Mouse (Mus musculus): Measurements from ENCODE around the gene Krtap19-2. TPM values are rescaled to one million over a fixed set of nuclear protein-coding genes. Genes with fewer than 3 reads are reported as not detected.

Krtap19-2 gene
- not detected in 2 replicates for polyA plus RNA-seq (2015; fragmentation: Nextera tagmentation; extraction: Ambion mirVana)

GRCm38 (mm10) chr16:88874169-88874568 lies at the start of gene Krtap19-2:
TSS of gene Krtap19-2 (minus strand) at chr16:88874269.
- no peaks in the 10 kb centered on the region for H3K27me3 ChIP-seq
- H3K4me2 ChIP-seq, result no peak within 1 kb of the TSS
- no peaks in the 10 kb centered on the region for H3K9me3 ChIP-seq (replicated peaks)
- H3K9ac ChIP-seq, result no peak within 1 kb of the TSS
- no peaks in the 10 kb centered on the region for H3K4me1 ChIP-seq (replicated peaks)
- no peak within 1 kb of the TSS for H3K4me3 ChIP-seq (replicated peaks)
- 89% methylated on average over 3 of the region's 3 CpGs for WGBS (ENCODE audit: insufficient replicate concordance)
- H3K27ac ChIP-seq (replicated peaks), result no peak within 1 kb of the TSS
- no peaks in the 10 kb centered on the region for H3K36me3 ChIP-seq (replicated peaks)
- ATAC-seq (ENCODE audit: insufficient read depth), result no peak

GRCm38 (mm10) chr16:88896357-88896756 lies 22.3 kb upstream of the Krtap19-2 start, which contains the start of gene Krtap19-5:
TSS of gene Krtap19-5 (minus strand) at chr16:88896457.
- no peak within 1 kb of the TSS for H3K27ac ChIP-seq (replicated peaks)
- no peaks in the 10 kb centered on the region for H3K36me3 ChIP-seq (replicated peaks)
- no peak within 1 kb of the TSS for H3K4me3 ChIP-seq (replicated peaks)
- no peaks in the 10 kb centered on the region for H3K27me3 ChIP-seq
- 72% methylated on average over 6 of the region's 6 CpGs for WGBS (ENCODE audit: insufficient replicate concordance)
- H3K4me1 ChIP-seq (replicated peaks), result no peaks in the 10 kb centered on the region
- H3K4me2 ChIP-seq, result no peak within 1 kb of the TSS
- no peak for ATAC-seq (ENCODE audit: insufficient read depth)
- no peaks in the 10 kb centered on the region for H3K9me3 ChIP-seq (replicated peaks)
- no peak within 1 kb of the TSS for H3K9ac ChIP-seq

- H3K27ac ChIP-seq (replicated peaks), result no peak overlapping the region
- no peaks in the 10 kb centered on the region for H3K27me3 ChIP-seq
- no peaks in the 10 kb centered on the region for H3K9me3 ChIP-seq (replicated peaks)
- no peak overlapping the region for H3K4me2 ChIP-seq
- no peak for ATAC-seq (ENCODE audit: insufficient read depth)
- no peak overlapping the region for H3K4me3 ChIP-seq (replicated peaks)
- no peaks in the 10 kb centered on the region for H3K4me1 ChIP-seq (replicated peaks)
- no peak overlapping the region for H3K9ac ChIP-seq
- WGBS (ENCODE audit: insufficient replicate concordance), result 65% methylated on average over 6 of the region's 6 CpGs
- no peaks in the 10 kb centered on the region for H3K36me3 ChIP-seq (replicated peaks)
Measured at GRCm38 (mm10) chr16:88886870-88887269, 12.8 kb upstream of the Krtap19-2 start.

- Histone ChIP-seq H3K4me1 (replicated peaks) (no peaks in the 10 kb centered on the region), H3K9me3 (replicated peaks) (no peaks in the 10 kb centered on the region), H3K27ac (replicated peaks) (no peak within 1 kb of the TSS), H3K4me2 (no peak within 1 kb of the TSS), H3K9ac (no peak within 1 kb of the TSS), H3K36me3 (replicated peaks) (no peaks in the 10 kb centered on the region), H3K4me3 (replicated peaks) (no peak within 1 kb of the TSS), H3K27me3 (no peaks in the 10 kb centered on the region)
- no peak for ATAC-seq (ENCODE audit: insufficient read depth)
- 75% methylated on average over 5 of the region's 5 CpGs for WGBS (ENCODE audit: insufficient replicate concordance)
Measured at GRCm38 (mm10) chr16:88884989-88885388, 10.9 kb upstream of the Krtap19-2 start, which contains the start of gene Krtap19-4. TSS of gene Krtap19-4 (minus strand) at chr16:88885089.

- Histone ChIP-seq H3K9ac (no peak within 1 kb of the TSS), H3K27me3 (no peaks in the 10 kb centered on the region), H3K4me3 (replicated peaks) (no peak within 1 kb of the TSS), H3K36me3 (replicated peaks) (no peaks in the 10 kb centered on the region), H3K27ac (replicated peaks) (no peak within 1 kb of the TSS), H3K9me3 (replicated peaks) (no peaks in the 10 kb centered on the region), H3K4me2 (no peak within 1 kb of the TSS), H3K4me1 (replicated peaks) (no peaks in the 10 kb centered on the region)
- WGBS (ENCODE audit: insufficient replicate concordance), result 62% methylated on average over 2 of the region's 2 CpGs
- ATAC-seq (ENCODE audit: insufficient read depth), result no peak
Measured at GRCm38 (mm10) chr16:88877938-88878337, 3.9 kb upstream of the Krtap19-2 start, which contains the start of gene Krtap19-3. TSS of gene Krtap19-3 (minus strand) at chr16:88878038.

- H3K4me3 ChIP-seq (replicated peaks), result no peak within 1 kb of the TSS
- H3K4me2 ChIP-seq, result no peak within 1 kb of the TSS
- WGBS (ENCODE audit: insufficient replicate concordance), result 71% methylated on average over 6 of the region's 6 CpGs
- H3K27me3 ChIP-seq, result no peaks in the 10 kb centered on the region
- no peaks in the 10 kb centered on the region for H3K36me3 ChIP-seq (replicated peaks)
- H3K9ac ChIP-seq, result no peak within 1 kb of the TSS
- H3K9me3 ChIP-seq (replicated peaks), result no peaks in the 10 kb centered on the region
- no peak within 1 kb of the TSS for H3K27ac ChIP-seq (replicated peaks)
- H3K4me1 ChIP-seq (replicated peaks), result no peaks in the 10 kb centered on the region
- no peak for ATAC-seq (ENCODE audit: insufficient read depth)
Measured at GRCm38 (mm10) chr16:88869311-88869710, 4.8 kb downstream of the Krtap19-2 start, which contains the start of gene Krtap19-1. TSS of gene Krtap19-1 (minus strand) at chr16:88869411.

- no peaks in the 10 kb centered on the region for H3K36me3 ChIP-seq (replicated peaks)
- ATAC-seq (ENCODE audit: insufficient read depth), result no peak
- H3K9me3 ChIP-seq (replicated peaks), result no peaks in the 10 kb centered on the region
- H3K9ac ChIP-seq, result no peak overlapping the region
- H3K4me2 ChIP-seq, result no peak overlapping the region
- no peaks in the 10 kb centered on the region for H3K4me1 ChIP-seq (replicated peaks)
- H3K4me3 ChIP-seq (replicated peaks), result no peak overlapping the region
- WGBS (ENCODE audit: insufficient replicate concordance), result 61% methylated on average over 4 of the region's 4 CpGs
- no peaks in the 10 kb centered on the region for H3K27me3 ChIP-seq
- no peak overlapping the region for H3K27ac ChIP-seq (replicated peaks)
Measured at GRCm38 (mm10) chr16:88864887-88865407, 9.1 kb downstream of the Krtap19-2 start.

GRCm38 (mm10) chr16:88851450-88851849 lies 22.6 kb downstream of the Krtap19-2 start:
- Histone ChIP-seq H3K4me2 (no peak overlapping the region), H3K27ac (replicated peaks) (no peak overlapping the region), H3K9ac (no peak overlapping the region), H3K36me3 (replicated peaks) (no peaks in the 10 kb centered on the region), H3K4me1 (replicated peaks) (no peaks in the 10 kb centered on the region), H3K27me3 (no peaks in the 10 kb centered on the region), H3K9me3 (replicated peaks) (0 out of 2 replicates have a peak, but pooled peaks cover 2% of the 10 kb centered on the region), H3K4me3 (replicated peaks) (no peak overlapping the region)
- ATAC-seq (ENCODE audit: insufficient read depth), result no peak
- WGBS (ENCODE audit: insufficient replicate concordance), result 9% methylated on average over 5 of the region's 5 CpGs

GRCm38 (mm10) chr16:88848558-88848957 lies 25.5 kb downstream of the Krtap19-2 start:
- H3K4me3 ChIP-seq (replicated peaks), result no peak overlapping the region
- WGBS (ENCODE audit: insufficient replicate concordance), result 51% methylated on average over 4 of the region's 4 CpGs
- ATAC-seq (ENCODE audit: insufficient read depth), result no peak
- no peaks in the 10 kb centered on the region for H3K36me3 ChIP-seq (replicated peaks)
- H3K4me1 ChIP-seq (replicated peaks), result no peaks in the 10 kb centered on the region
- no peak overlapping the region for H3K9ac ChIP-seq
- H3K9me3 ChIP-seq (replicated peaks), result no peaks in the 10 kb centered on the region
- H3K27ac ChIP-seq (replicated peaks), result no peak overlapping the region
- H3K4me2 ChIP-seq, result no peak overlapping the region
- H3K27me3 ChIP-seq, result no peaks in the 10 kb centered on the region

GRCm38 (mm10) chr16:88847363-88847762 lies 26.7 kb downstream of the Krtap19-2 start:
- H3K27me3 ChIP-seq, result no peaks in the 10 kb centered on the region
- H3K4me2 ChIP-seq, result no peak overlapping the region
- no peak overlapping the region for H3K4me3 ChIP-seq (replicated peaks)
- no peak for ATAC-seq (ENCODE audit: insufficient read depth)
- H3K9ac ChIP-seq, result no peak overlapping the region
- H3K36me3 ChIP-seq (replicated peaks), result no peaks in the 10 kb centered on the region
- no peak overlapping the region for H3K27ac ChIP-seq (replicated peaks)
- no peaks in the 10 kb centered on the region for H3K4me1 ChIP-seq (replicated peaks)
- WGBS (ENCODE audit: insufficient replicate concordance), result 69% methylated on average over 1 of the region's 1 CpGs
- H3K9me3 ChIP-seq (replicated peaks), result no peaks in the 10 kb centered on the region

GRCm38 (mm10) chr16:88826978-88827377 lies 47.1 kb downstream of the Krtap19-2 start:
- Histone ChIP-seq H3K36me3 (replicated peaks) (no peaks in the 10 kb centered on the region), H3K9me3 (replicated peaks) (no peaks in the 10 kb centered on the region), H3K4me1 (replicated peaks) (no peaks in the 10 kb centered on the region), H3K9ac (no peak overlapping the region), H3K4me3 (replicated peaks) (no peak overlapping the region), H3K27ac (replicated peaks) (no peak overlapping the region), H3K27me3 (no peaks in the 10 kb centered on the region), H3K4me2 (no peak overlapping the region)
- ATAC-seq (ENCODE audit: insufficient read depth), result no peak
- 57% methylated on average over 3 of the region's 3 CpGs for WGBS (ENCODE audit: insufficient replicate concordance)

Measured in liver, embryonic 15.5 days (tissue).